In genomic region chr11:119492830-119493229, GRCm38 (mm10) we compare ENCODE assay signal across 11 mouse cellular contexts. TPM values are rescaled to one million over a fixed set of nuclear protein-coding genes. Genes with fewer than 3 reads are reported as not detected.
DNase-seq lines count a peak whose midpoint lies in the region; ATAC-seq and TF ChIP-seq lines count a peak whose summit lies in the region.
"Had no signal": no experiment of that assay in that cellular context is flagged by ENCODE, and none has a peak within 500 bp of the region (broad histone marks: within the 10 kb centered on the region; RNA-seq: fewer than 3 reads in every experiment).

No protein-coding gene starts in this region.

- H3K4me2 ChIP-seq in kidney, embryonic 15.5 days = peak overlapping the region; percentile 97
- H3K4me2 ChIP-seq in embryonic facial prominence, embryonic 12.5 days (replicated peaks) = peak overlapping the region; percentile 81
- peak overlapping the region; percentile 92 for H3K4me2 ChIP-seq in neural tube, embryonic 15.5 days

- H3K9me3 ChIP-seq in kidney, embryonic 15.5 days (replicated peaks) = no peaks in the 10 kb centered on the region
- H3K9me3 ChIP-seq in embryonic facial prominence, embryonic 12.5 days = no peaks in the 10 kb centered on the region
- no peaks in the 10 kb centered on the region for H3K9me3 ChIP-seq in limb, embryonic 10.5 days (replicated peaks)
- no peaks in the 10 kb centered on the region for H3K9me3 ChIP-seq in neural tube, embryonic 15.5 days (replicated peaks)

- H3K27me3 ChIP-seq in kidney, embryonic 15.5 days = no peaks in the 10 kb centered on the region
- no peaks in the 10 kb centered on the region for H3K27me3 ChIP-seq in kidney, adult 2 months (replicated peaks; ENCODE audit: control insufficient read depth, insufficient read depth, low read length)
- H3K27me3 ChIP-seq in embryonic facial prominence, embryonic 12.5 days = no peaks in the 10 kb centered on the region
- H3K27me3 ChIP-seq in limb, embryonic 10.5 days (ENCODE audit: low read depth, poor library complexity, severe bottlenecking) = no peaks in the 10 kb centered on the region
- H3K27me3 ChIP-seq in neural tube, embryonic 15.5 days (replicated peaks) = no peaks in the 10 kb centered on the region
- H3K27me3 ChIP-seq: Patski had no signal

- no peak overlapping the region for H3K27ac ChIP-seq in kidney, embryonic 15.5 days
- no peak overlapping the region for H3K27ac ChIP-seq in kidney, adult 2 months (ENCODE audit: insufficient read depth, low read depth, low read length)
- no peak overlapping the region for H3K27ac ChIP-seq in embryonic facial prominence, embryonic 12.5 days
- H3K27ac ChIP-seq in limb, embryonic 10.5 days = no peak overlapping the region
- H3K27ac ChIP-seq in neural tube, embryonic 15.5 days (replicated peaks) = no peak overlapping the region

- peaks cover 19% of the 10 kb centered on the region; the same call in 1 of the 2 replicates for H3K36me3 ChIP-seq in kidney, embryonic 15.5 days
- no peaks in the 10 kb centered on the region for H3K36me3 ChIP-seq in kidney, adult 2 months (ENCODE audit: control insufficient read depth, insufficient read depth, low read length)
- H3K36me3 ChIP-seq in embryonic facial prominence, embryonic 12.5 days = peaks cover 12% of the 10 kb centered on the region; the same call in 1 of the 2 replicates
- H3K36me3 ChIP-seq in limb, embryonic 10.5 days = peaks cover 32% of the 10 kb centered on the region
- H3K36me3 ChIP-seq in neural tube, embryonic 15.5 days = no peaks in the 10 kb centered on the region

- DNase-seq in kidney, adult 2 months = no peak
- no peak for DNase-seq in limb, embryonic 10.5 days (ENCODE audit: low spot score)
- no peak for DNase-seq in layer of hippocampus, adult 9-10 months (ENCODE audit: low spot score)
- no peak for DNase-seq in spleen, adult 12 weeks (ENCODE audit: low spot score)
- DNase-seq: embryo, embryonic 11 days; retina, postnatal 1 day had no signal

- no peak for TF ChIP-seq POLR2A in kidney, adult 2 months (IDR thresholded peaks at IDR 0.05; ENCODE audit: low read depth, low read length)

- 95% methylated on average over 6 of the region's 6 CpGs for WGBS in kidney, embryonic 15.5 days
- 93% methylated on average over 6 of the region's 6 CpGs for WGBS in kidney, adult 2 months
- 96% methylated on average over 6 of the region's 6 CpGs for WGBS in embryonic facial prominence, embryonic 12.5 days
- WGBS in limb, embryonic 10.5 days = 94% methylated on average over 6 of the region's 6 CpGs
- 92% methylated on average over 6 of the region's 6 CpGs for WGBS in neural tube, embryonic 15.5 days

- no peak overlapping the region for H3K9ac ChIP-seq in kidney, embryonic 15.5 days
- H3K9ac ChIP-seq in embryonic facial prominence, embryonic 12.5 days = no peak overlapping the region
- H3K9ac ChIP-seq in neural tube, embryonic 15.5 days (replicated peaks) = no peak overlapping the region

- ATAC-seq in kidney, embryonic 15.5 days (replicated peaks; ENCODE audit: low FRiP score) = no peak
- no peak for ATAC-seq in embryonic facial prominence, embryonic 12.5 days (ENCODE audit: insufficient number of reproducible peaks, insufficient read depth, low FRiP score, low TSS enrichment)
- no peak for ATAC-seq in neural tube, embryonic 15.5 days (ENCODE audit: low FRiP score)
- ATAC-seq in activated CD4-positive, CD25-positive, alpha-beta regulatory T cell, adult 4 months = no peak
- ATAC-seq: Patski had no signal

- peaks cover 24% of the 10 kb centered on the region for H3K4me1 ChIP-seq in kidney, embryonic 15.5 days
- H3K4me1 ChIP-seq in kidney, adult 2 months (ENCODE audit: control insufficient read depth, insufficient read depth, low read length) = no peaks in the 10 kb centered on the region; the same call in 1 of the 2 replicates
- H3K4me1 ChIP-seq in embryonic facial prominence, embryonic 12.5 days = peaks cover 11% of the 10 kb centered on the region
- H3K4me1 ChIP-seq in limb, embryonic 10.5 days = peaks cover 32% of the 10 kb centered on the region
- H3K4me1 ChIP-seq in neural tube, embryonic 15.5 days = peaks cover 33% of the 10 kb centered on the region

- no peak for TF ChIP-seq CTCF in kidney, adult 2 months (conservative IDR thresholded peaks at IDR 0.05; ENCODE audit: insufficient read depth, insufficient read length, low read depth, low read length)

- H3K4me3 ChIP-seq in kidney, embryonic 15.5 days (replicated peaks) = peak overlapping the region; percentile 90; the same call in 1 of the 2 replicates
- no peak overlapping the region for H3K4me3 ChIP-seq in kidney, adult 2 months (ENCODE audit: insufficient read depth, low read depth, low read length)
- peak overlapping the region; percentile 83 for H3K4me3 ChIP-seq in embryonic facial prominence, embryonic 12.5 days
- peak overlapping the region; percentile 76 for H3K4me3 ChIP-seq in limb, embryonic 10.5 days
- H3K4me3 ChIP-seq in neural tube, embryonic 15.5 days (replicated peaks) = peak overlapping the region; percentile 65

RNA-seq across cellular contexts. Expression of gene Endov, which starts 1.7 kb away (rescaled TPM):
- 16.3 and 17.0 TPM in 2 replicates for polyA plus RNA-seq in kidney, embryonic 15.5 days (2015; fragmentation: Nextera tagmentation; extraction: Ambion mirVana)
- 14.1 TPM in 2 replicates for polyA plus RNA-seq in kidney, adult 2 months (2012; rRNA removed)
- 19.1 and 22.4 TPM in 2 replicates for polyA plus RNA-seq in embryonic facial prominence, embryonic 12.5 days (2016; fragmentation: Nextera tagmentation; extraction: Ambion mirVana)
- polyA plus RNA-seq in limb, embryonic 10.5 days (2016; fragmentation: Nextera tagmentation; extraction: Ambion mirVana) = 22.7 and 27.2 TPM in 2 replicates
- 15.1 and 15.8 TPM in 2 replicates for polyA plus RNA-seq in neural tube, embryonic 15.5 days (2015; fragmentation: Nextera tagmentation; extraction: Ambion mirVana)
- 10 to 100 TPM; 11.9 to 15.2 TPM for polyA plus RNA-seq in activated CD4-positive, CD25-positive, alpha-beta regulatory T cell, adult 4 months (2017; shearing (Covaris generic))

RNA-seq across cellular contexts. Expression of gene Nptx1, which starts 54.7 kb away (rescaled TPM):
- 0.63 and 1.1 TPM in 2 replicates for polyA plus RNA-seq in kidney, embryonic 15.5 days (2015; fragmentation: Nextera tagmentation; extraction: Ambion mirVana)
- polyA plus RNA-seq in kidney, adult 2 months (2012; rRNA removed) = 0.08 and 0.10 TPM in 2 replicates
- polyA plus RNA-seq in embryonic facial prominence, embryonic 12.5 days (2016; fragmentation: Nextera tagmentation; extraction: Ambion mirVana) = 2.0 and 2.4 TPM in 2 replicates
- polyA plus RNA-seq in limb, embryonic 10.5 days (2016; fragmentation: Nextera tagmentation; extraction: Ambion mirVana) = 0.25 and 0.36 TPM in 2 replicates
- polyA plus RNA-seq in neural tube, embryonic 15.5 days (2015; fragmentation: Nextera tagmentation; extraction: Ambion mirVana) = 26.0 and 28.3 TPM in 2 replicates
- polyA plus RNA-seq in activated CD4-positive, CD25-positive, alpha-beta regulatory T cell, adult 4 months (2017; shearing (Covaris generic)) = not detected
